16 mouse cellular contexts compared by ENCODE assay signal in genomic region chr5:132785291-132785690, GRCm38 (mm10).
DNase-seq lines count a peak whose midpoint lies in the region; ATAC-seq and TF ChIP-seq lines count a peak whose summit lies in the region.
"Had no signal": no experiment of that assay in that cellular context is flagged by ENCODE, and none has a peak within 500 bp of the region (broad histone marks: within the 10 kb centered on the region; RNA-seq: fewer than 3 reads in every experiment).

No protein-coding gene starts in this region.

- no peak overlapping the region for H3K4me2 ChIP-seq in midbrain, embryonic 14.5 days (ENCODE audit: low read length)
- H3K4me2 ChIP-seq in midbrain, embryonic 16.5 days (ENCODE audit: low read length): no peak overlapping the region
- no peak overlapping the region for H3K4me2 ChIP-seq in limb, embryonic 15.5 days
- no peak overlapping the region for H3K4me2 ChIP-seq in forebrain, postnatal 0 days (ENCODE audit: low read depth)
- H3K4me2 ChIP-seq: kidney, embryonic 15.5 days; midbrain, embryonic 15.5 days had no signal

- no peak overlapping the region for H3K9ac ChIP-seq in midbrain, embryonic 14.5 days (replicated peaks; ENCODE audit: low read length)
- H3K9ac ChIP-seq in midbrain, embryonic 16.5 days (ENCODE audit: low read depth, low read length): no peak overlapping the region
- H3K9ac ChIP-seq in limb, embryonic 15.5 days: no peak overlapping the region
- no peak overlapping the region for H3K9ac ChIP-seq in forebrain, postnatal 0 days
- H3K9ac ChIP-seq: kidney, embryonic 15.5 days; liver, embryonic 14.5 days; midbrain, embryonic 15.5 days had no signal

- no peaks in the 10 kb centered on the region for H3K9me3 ChIP-seq in midbrain, embryonic 14.5 days (ENCODE audit: control insufficient read depth, low read length)
- no peaks in the 10 kb centered on the region for H3K9me3 ChIP-seq in midbrain, embryonic 16.5 days (replicated peaks; ENCODE audit: control insufficient read depth, low read length, poor library complexity, severe bottlenecking)
- H3K9me3 ChIP-seq in limb, embryonic 15.5 days: no peaks in the 10 kb centered on the region
- H3K9me3 ChIP-seq in forebrain, postnatal 0 days (ENCODE audit: low read length): no peaks in the 10 kb centered on the region
- H3K9me3 ChIP-seq: kidney, embryonic 15.5 days; midbrain, embryonic 15.5 days had no signal

- no peak for ATAC-seq in midbrain, embryonic 14.5 days (ENCODE audit: low FRiP score, low TSS enrichment)
- no peak for ATAC-seq in midbrain, embryonic 16.5 days
- no peak for ATAC-seq in limb, embryonic 15.5 days (ENCODE audit: insufficient number of reproducible peaks, low FRiP score, low TSS enrichment, low read depth)
- ATAC-seq in forebrain, postnatal 0 days: no peak
- ATAC-seq: inflammation-experienced regulatory T-cells, adult 6 months; midbrain, embryonic 15.5 days had no signal

- TF ChIP-seq CTCF in gastrocnemius, adult 2 months (IDR thresholded peaks at IDR 0.05): no peak
- no peak for TF ChIP-seq CTCF in forebrain, postnatal 0 days (IDR thresholded peaks at IDR 0.05; ENCODE audit: low read depth)

- H3K4me3 ChIP-seq in gastrocnemius, adult 2 months: no peak overlapping the region
- H3K4me3 ChIP-seq in midbrain, embryonic 14.5 days (replicated peaks; ENCODE audit: low read depth, low read length): no peak overlapping the region
- no peak overlapping the region for H3K4me3 ChIP-seq in midbrain, embryonic 16.5 days (ENCODE audit: low read depth, low read length)
- H3K4me3 ChIP-seq in limb, embryonic 15.5 days: no peak overlapping the region
- no peak overlapping the region for H3K4me3 ChIP-seq in forebrain, postnatal 0 days (ENCODE audit: low read depth, low read length)
- H3K4me3 ChIP-seq: kidney, embryonic 15.5 days; midbrain, embryonic 15.5 days had no signal

- no peaks in the 10 kb centered on the region for H3K27me3 ChIP-seq in midbrain, embryonic 14.5 days (ENCODE audit: control insufficient read depth, insufficient read depth, low read length)
- H3K27me3 ChIP-seq in midbrain, embryonic 16.5 days (ENCODE audit: control insufficient read depth, insufficient read depth, low read depth, low read length): no peaks in the 10 kb centered on the region
- H3K27me3 ChIP-seq in limb, embryonic 15.5 days: no peaks in the 10 kb centered on the region
- no peaks in the 10 kb centered on the region for H3K27me3 ChIP-seq in forebrain, postnatal 0 days (ENCODE audit: insufficient read depth, low read length)
- H3K27me3 ChIP-seq: kidney, embryonic 15.5 days; midbrain, embryonic 15.5 days had no signal

- 53% methylated on average over 3 of the region's 3 CpGs for WGBS in midbrain, embryonic 14.5 days
- WGBS in midbrain, embryonic 16.5 days: 43% methylated on average over 3 of the region's 3 CpGs
- 42% methylated on average over 3 of the region's 3 CpGs for WGBS in limb, embryonic 15.5 days
- WGBS in forebrain, postnatal 0 days: 43% methylated on average over 3 of the region's 3 CpGs

- H3K27ac ChIP-seq in gastrocnemius, adult 2 months: no peak overlapping the region
- H3K27ac ChIP-seq in midbrain, embryonic 14.5 days (replicated peaks; ENCODE audit: low read depth, low read length): no peak overlapping the region
- no peak overlapping the region for H3K27ac ChIP-seq in midbrain, embryonic 16.5 days (ENCODE audit: low read length)
- H3K27ac ChIP-seq in limb, embryonic 15.5 days: peak overlapping the region; percentile 19; the same call in 1 of the 2 replicates
- no peak overlapping the region for H3K27ac ChIP-seq in forebrain, postnatal 0 days (ENCODE audit: low read depth, low read length)
- H3K27ac ChIP-seq: kidney, embryonic 15.5 days; liver, embryonic 14.5 days; midbrain, embryonic 15.5 days had no signal

- DNase-seq in gastrocnemius, adult 2 months: peak; percentile 21
- no peak for DNase-seq in gastrocnemius, postnatal 4 days (ENCODE audit: low spot score in 2 of 2)
- peak; percentile 30 for DNase-seq in midbrain, embryonic 14.5 days
- peak; percentile 16 for DNase-seq in brain, adult 2 months (ENCODE audit: low read depth, low spot score)
- no peak for DNase-seq in forebrain, postnatal 0 days
- DNase-seq in layer of hippocampus, adult 11-12 months (ENCODE audit: low spot score): no peak
- DNase-seq: cerebellum, adult 9-11 months; lung, postnatal 4 days; right cerebral cortex, postnatal 14 days; thymus, adult 2 months had no signal

- intact Hi-C loops in gastrocnemius, adult 2 months (cut with DNase I): no loop called here

- H3K4me1 ChIP-seq in midbrain, embryonic 14.5 days (ENCODE audit: control insufficient read depth, insufficient read depth, low read length): no peaks in the 10 kb centered on the region
- peaks cover 6% of the 10 kb centered on the region; the same call in 1 of the 2 replicates for H3K4me1 ChIP-seq in midbrain, embryonic 16.5 days (ENCODE audit: control insufficient read depth, insufficient read depth, low read length)
- peaks cover 4% of the 10 kb centered on the region; the same call in 1 of the 2 replicates for H3K4me1 ChIP-seq in limb, embryonic 15.5 days
- no peaks in the 10 kb centered on the region for H3K4me1 ChIP-seq in forebrain, postnatal 0 days (ENCODE audit: insufficient read depth)
- H3K4me1 ChIP-seq: kidney, embryonic 15.5 days had no signal

- no peaks in the 10 kb centered on the region for H3K36me3 ChIP-seq in midbrain, embryonic 14.5 days (ENCODE audit: control insufficient read depth, insufficient read depth, low read length)
- no peaks in the 10 kb centered on the region for H3K36me3 ChIP-seq in midbrain, embryonic 16.5 days (ENCODE audit: control insufficient read depth, insufficient read depth, low read length)
- no peaks in the 10 kb centered on the region for H3K36me3 ChIP-seq in limb, embryonic 15.5 days
- no peaks in the 10 kb centered on the region for H3K36me3 ChIP-seq in forebrain, postnatal 0 days (ENCODE audit: insufficient read depth)
- H3K36me3 ChIP-seq: kidney, embryonic 15.5 days; midbrain, embryonic 15.5 days had no signal

Comparison
In these comparisons a context has a peak if more than half of its experiments do, and no peak if none do; other contexts are left out.
1. DNase-seq: peak in gastrocnemius, adult 2 months (single experiment), midbrain, embryonic 14.5 days (single experiment) and brain, adult 2 months (single experiment); none in gastrocnemius, postnatal 4 days (0 of 2), forebrain, postnatal 0 days (single experiment) and layer of hippocampus, adult 11-12 months (single experiment).